Mouse (Mus musculus): ENCODE results near the gene Med1. TPM values are rescaled to one million over a fixed set of nuclear protein-coding genes. Genes with fewer than 3 reads are reported as not detected.
"Not testable (repeated sequence)": the region's sequence is repeated elsewhere in the genome, so short reads cannot be mapped to it uniquely, and the experiment has no call there.

The Med1 gene
- polyA plus RNA-seq (2012; rRNA removed), result 2.4 and 5.9 TPM in 2 replicates

- H3K36me3 ChIP-seq (ENCODE audit: control insufficient read depth, insufficient read depth, low read length), result peaks cover 13% of the 10 kb centered on the region; the same call in 1 of the 2 replicates
- H3K27me3 ChIP-seq (ENCODE audit: control insufficient read depth, insufficient read depth, low read length), result no peaks in the 10 kb centered on the region
- peak within 1 kb of the TSS; percentile 85 for H3K4me3 ChIP-seq (ENCODE audit: low read depth, low read length)
- peak within 1 kb of the TSS; percentile 79 for H3K27ac ChIP-seq (ENCODE audit: insufficient read depth, low read depth, low read length)
- TF ChIP-seq CTCF (IDR thresholded peaks at IDR 0.05; ENCODE audit: extremely low read depth, insufficient read length, insufficient replicate concordance, low read depth, low read length) (no peak), POLR2A (IDR thresholded peaks at IDR 0.05; ENCODE audit: low read depth, low read length) (peak; percentile 88)
- no peaks in the 10 kb centered on the region; the same call in 1 of the 2 replicates for H3K4me1 ChIP-seq (ENCODE audit: control insufficient read depth, insufficient read depth, insufficient read length, low read length)
- WGBS, result under 1% methylated on average over 52 of the region's 53 CpGs
These were observed at the start of gene Med1 for GRCm38 (mm10) chr11:98192901-98193805. Gene Med1, minus strand, starts transcription at chr11:98193293.

- peaks cover 56% of the 10 kb centered on the region for H3K36me3 ChIP-seq (ENCODE audit: control insufficient read depth, insufficient read depth, low read length)
- H3K27ac ChIP-seq (ENCODE audit: insufficient read depth, low read depth, low read length), result no peak overlapping the region
- no peak overlapping the region for H3K4me3 ChIP-seq (ENCODE audit: low read depth, low read length)
- H3K27me3 ChIP-seq (ENCODE audit: control insufficient read depth, insufficient read depth, low read length), result no peaks in the 10 kb centered on the region
- 79% methylated on average over 3 of the region's 3 CpGs for WGBS
- no peaks in the 10 kb centered on the region for H3K4me1 ChIP-seq (ENCODE audit: control insufficient read depth, insufficient read depth, insufficient read length, low read length)
- TF ChIP-seq CTCF (IDR thresholded peaks at IDR 0.05; ENCODE audit: extremely low read depth, insufficient read length, insufficient replicate concordance, low read depth, low read length), result no peak
- TF ChIP-seq POLR2A (IDR thresholded peaks at IDR 0.05; ENCODE audit: low read depth, low read length), result no peak
These were observed 45.9 kb upstream of the Med1 start for GRCm38 (mm10) chr11:98238995-98239394.

- no peak overlapping the region for H3K4me3 ChIP-seq (ENCODE audit: low read depth, low read length)
- H3K27ac ChIP-seq (ENCODE audit: insufficient read depth, low read depth, low read length), result no peak overlapping the region
- no peaks in the 10 kb centered on the region for H3K27me3 ChIP-seq (ENCODE audit: control insufficient read depth, insufficient read depth, low read length)
- peaks cover 56% of the 10 kb centered on the region for H3K36me3 ChIP-seq (ENCODE audit: control insufficient read depth, insufficient read depth, low read length)
- no peaks in the 10 kb centered on the region for H3K4me1 ChIP-seq (ENCODE audit: control insufficient read depth, insufficient read depth, insufficient read length, low read length)
- 75% methylated on average over 3 of the region's 3 CpGs for WGBS
- TF ChIP-seq POLR2A (IDR thresholded peaks at IDR 0.05; ENCODE audit: low read depth, low read length), result no peak
- no peak for TF ChIP-seq CTCF (IDR thresholded peaks at IDR 0.05; ENCODE audit: extremely low read depth, insufficient read length, insufficient replicate concordance, low read depth, low read length)
These were observed 45.3 kb upstream of the Med1 start for GRCm38 (mm10) chr11:98238416-98238815.

GRCm38 (mm10) chr11:98226349-98226748 lies 33.3 kb upstream of the Med1 start:
- no peaks in the 10 kb centered on the region for H3K4me1 ChIP-seq (ENCODE audit: control insufficient read depth, insufficient read depth, insufficient read length, low read length)
- no peaks in the 10 kb centered on the region for H3K27me3 ChIP-seq (ENCODE audit: control insufficient read depth, insufficient read depth, low read length)
- no peak overlapping the region for H3K4me3 ChIP-seq (ENCODE audit: low read depth, low read length)
- no peak for TF ChIP-seq POLR2A (IDR thresholded peaks at IDR 0.05; ENCODE audit: low read depth, low read length)
- no peak for TF ChIP-seq CTCF (IDR thresholded peaks at IDR 0.05; ENCODE audit: extremely low read depth, insufficient read length, insufficient replicate concordance, low read depth, low read length)
- 87% methylated on average over 1 of the region's 1 CpGs for WGBS
- H3K27ac ChIP-seq (ENCODE audit: insufficient read depth, low read depth, low read length), result no peak overlapping the region
- H3K36me3 ChIP-seq (ENCODE audit: control insufficient read depth, insufficient read depth, low read length), result peaks cover 62% of the 10 kb centered on the region

- Histone ChIP-seq H3K36me3 (ENCODE audit: control insufficient read depth, insufficient read depth, low read length) (peaks cover 51% of the 10 kb centered on the region), H3K27me3 (ENCODE audit: control insufficient read depth, insufficient read depth, low read length) (no peaks in the 10 kb centered on the region), H3K4me3 (ENCODE audit: low read depth, low read length) (no peak overlapping the region), H3K4me1 (ENCODE audit: control insufficient read depth, insufficient read depth, insufficient read length, low read length) (no peaks in the 10 kb centered on the region), H3K27ac (ENCODE audit: insufficient read depth, low read depth, low read length) (no peak overlapping the region)
- 69% methylated on average over 1 of the region's 1 CpGs for WGBS
- TF ChIP-seq CTCF (IDR thresholded peaks at IDR 0.05; ENCODE audit: extremely low read depth, insufficient read length, insufficient replicate concordance, low read depth, low read length), result no peak
- TF ChIP-seq POLR2A (IDR thresholded peaks at IDR 0.05; ENCODE audit: low read depth, low read length), result no peak
These were observed 20.2 kb upstream of the Med1 start for GRCm38 (mm10) chr11:98213311-98213710.

GRCm38 (mm10) chr11:98209661-98210060 lies 16.6 kb upstream of the Med1 start:
- not testable (repeated sequence) for H3K4me3 ChIP-seq (ENCODE audit: low read depth, low read length); H3K27ac ChIP-seq (ENCODE audit: insufficient read depth, low read depth, low read length); H3K27me3 ChIP-seq (ENCODE audit: control insufficient read depth, insufficient read depth, low read length); H3K4me1 ChIP-seq (ENCODE audit: control insufficient read depth, insufficient read depth, insufficient read length, low read length)
- H3K36me3 ChIP-seq (ENCODE audit: control insufficient read depth, insufficient read depth, low read length), result peaks cover 37% of the 10 kb centered on the region
- 74% methylated on average over 5 of the region's 5 CpGs for WGBS

GRCm38 (mm10) chr11:98206281-98206680 lies 13.2 kb upstream of the Med1 start:
- H3K27me3 ChIP-seq (ENCODE audit: control insufficient read depth, insufficient read depth, low read length); H3K27ac ChIP-seq (ENCODE audit: insufficient read depth, low read depth, low read length); H3K4me3 ChIP-seq (ENCODE audit: low read depth, low read length); H3K4me1 ChIP-seq (ENCODE audit: control insufficient read depth, insufficient read depth, insufficient read length, low read length): not testable (repeated sequence)
- H3K36me3 ChIP-seq (ENCODE audit: control insufficient read depth, insufficient read depth, low read length), result peaks cover 21% of the 10 kb centered on the region
- 21% methylated on average over 3 of the region's 3 CpGs for WGBS
